Mouse (Mus musculus): ENCODE measurements around the gene Adgrv1. TPM values are rescaled to one million over a fixed set of nuclear protein-coding genes. Genes with fewer than 3 reads are reported as not detected.

The Adgrv1 gene
- total RNA-seq, 4 experiments from 2014 or later = 0.19 TPM; not detected in 3

DNA sequence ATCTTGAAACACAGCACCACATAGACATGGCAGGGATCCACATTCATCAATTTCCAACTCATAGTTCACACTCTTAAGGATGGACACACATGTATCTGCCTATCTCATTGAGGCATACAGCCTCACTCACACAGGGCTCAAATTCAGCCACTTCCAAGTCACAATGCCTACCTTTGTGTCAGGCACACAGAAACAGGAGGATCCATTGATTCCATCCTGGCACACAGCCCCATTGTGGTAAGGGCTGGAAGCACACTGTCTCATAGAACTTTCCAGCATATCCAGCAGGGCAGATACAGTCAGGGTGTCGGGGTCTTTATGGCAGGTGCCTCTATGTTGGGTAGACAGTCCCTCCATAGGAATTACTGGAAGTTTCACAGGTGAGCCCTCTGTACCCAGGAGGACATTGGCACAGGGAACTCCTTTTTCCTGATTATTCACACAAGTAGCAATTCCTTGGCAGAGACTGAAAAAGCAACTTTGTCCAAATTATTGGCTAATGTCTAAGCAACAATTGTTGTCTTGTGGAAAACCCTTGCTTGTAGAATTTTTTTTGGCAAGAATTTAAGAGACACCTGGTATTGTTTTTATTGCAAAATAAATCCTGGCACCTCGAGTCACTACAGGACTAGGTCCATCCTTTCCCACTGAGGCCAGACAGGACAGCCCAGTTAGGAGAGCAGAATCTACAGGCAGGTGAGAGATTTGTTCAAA, 545.8 kb downstream of the Adgrv1 start:
- no peak for DNase-seq (ENCODE audit: low spot score in 2 of 2)

DNA sequence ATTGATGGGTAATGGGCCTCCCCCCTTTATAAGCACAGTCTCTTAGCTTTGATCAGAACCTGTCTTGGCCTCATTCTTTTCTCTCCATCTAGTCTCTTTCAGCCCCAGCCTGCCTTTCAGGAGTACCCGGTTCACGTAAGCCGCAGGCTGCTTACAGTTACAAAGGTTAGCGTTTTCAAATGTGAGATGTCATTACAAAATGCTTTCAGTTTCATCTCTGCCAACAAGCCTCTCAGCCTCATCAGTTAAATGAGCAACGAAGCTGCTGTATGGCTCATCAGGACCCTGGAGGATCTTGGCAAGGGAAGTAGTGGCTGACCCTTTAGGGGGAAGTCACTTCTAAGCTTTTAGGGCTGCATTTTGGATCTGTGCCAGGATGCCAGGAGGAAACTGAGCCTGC, 560.7 kb downstream of the Adgrv1 start:
- DNase-seq (ENCODE audit: low spot score in 2 of 2) = no peak

DNA sequence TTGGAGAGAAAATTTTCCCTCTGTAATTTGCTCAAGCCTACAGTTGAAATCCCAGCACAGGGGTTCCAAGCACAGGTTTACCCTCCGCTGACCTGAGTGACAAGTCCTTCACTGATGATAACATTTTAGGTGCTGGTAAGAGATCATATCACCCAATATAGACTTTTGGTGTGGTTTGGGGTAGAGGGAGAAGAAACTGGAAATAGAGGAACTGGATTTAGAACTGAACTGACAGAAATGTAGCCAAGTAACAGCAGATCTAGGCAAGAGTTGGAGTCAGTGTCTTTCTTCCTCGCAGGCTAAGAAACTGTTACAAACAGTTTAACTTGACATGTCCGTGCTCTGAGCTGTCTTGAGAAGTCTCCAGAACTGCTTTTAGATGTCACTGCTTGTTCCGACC, 581.5 kb downstream of the Adgrv1 start:
- DNase-seq (ENCODE audit: low spot score in 2 of 2) = no peak

DNA sequence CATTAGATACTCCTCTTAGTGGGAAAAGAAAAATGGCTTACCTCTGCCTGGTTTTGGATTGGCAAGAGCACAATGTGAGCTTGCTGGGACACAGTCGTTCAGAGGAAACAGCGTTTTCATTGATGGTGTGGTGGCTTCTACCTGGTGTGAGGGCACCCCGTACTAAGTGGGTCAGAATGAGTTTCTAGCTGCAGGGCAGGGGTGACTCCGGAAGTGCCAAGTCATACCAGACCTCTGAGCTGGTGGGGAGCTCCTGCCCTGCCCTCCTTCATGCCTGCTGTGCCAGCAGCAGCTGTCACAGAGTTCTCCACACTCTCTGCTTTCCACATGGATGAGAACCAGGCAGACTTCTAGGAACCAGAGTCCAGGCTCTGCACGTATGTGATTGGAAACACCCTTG, 582.0 kb downstream of the Adgrv1 start:
- DNase-seq (ENCODE audit: low spot score in 2 of 2) = peak in 1 of 2 experiments; percentile 5

DNA sequence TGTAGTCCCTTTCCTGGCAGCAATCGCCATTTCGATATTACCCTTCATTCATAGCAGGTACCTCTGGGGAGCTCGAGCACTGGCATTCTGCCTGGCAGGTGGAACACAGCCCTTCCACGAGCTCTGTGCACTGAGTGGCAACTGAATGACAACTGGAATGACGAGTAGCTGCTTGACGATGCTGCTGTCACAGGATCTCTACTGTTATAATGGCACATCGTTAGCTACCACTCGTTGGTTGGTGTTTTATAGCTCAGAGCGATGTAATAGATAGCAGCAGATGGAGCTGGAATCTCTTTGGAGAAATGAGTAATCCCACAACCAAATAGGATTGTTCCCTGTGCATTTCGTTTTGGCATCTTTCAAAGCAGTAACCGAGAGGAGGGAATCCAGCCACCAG, 587.6 kb downstream of the Adgrv1 start:
- DNase-seq (ENCODE audit: low spot score in 2 of 2) = no peak

Small RNAs within 50 kb of the gene (microRNA-seq; reads per million reads assigned to microRNA genes)
- not detected for gene Gm25241

Other genes starting within 250 kb of the Adgrv1 start
- gene Lysmd3, start 24.5 kb upstream of the Adgrv1 start, total RNA-seq (2022) = 1 to 10 TPM; 6.3 to 10.0 (median 6.6) TPM
- 1 to 10 TPM; 1.6 to 4.2 (median 3.3) TPM for gene Polr3g, start 77.9 kb upstream of the Adgrv1 start, total RNA-seq (2022)
- gene Mblac2, start 78.2 kb upstream of the Adgrv1 start, total RNA-seq (2022) = 1 to 10 TPM; 1.2 to 1.8 (median 1.4) TPM
- 10 to 100 TPM; 15.6 to 20.6 (median 18.8) TPM for gene Cetn3, start 149.9 kb upstream of the Adgrv1 start, total RNA-seq (2022)